Comparison of ENCODE assay signal across 29 mouse cellular contexts in genomic region chr9:107925251-107925650, GRCm38 (mm10). TPM values are rescaled to one million over a fixed set of nuclear protein-coding genes. Genes with fewer than 3 reads are reported as not detected.
DNase-seq lines count a peak whose midpoint lies in the region; ATAC-seq and TF ChIP-seq lines count a peak whose summit lies in the region.
"Had no signal": no experiment of that assay in that cellular context is flagged by ENCODE, and none has a peak within 500 bp of the region (broad histone marks: within the 10 kb centered on the region; RNA-seq: fewer than 3 reads in every experiment).

No protein-coding gene starts in this region.

- peak overlapping the region; percentile 50 for H3K27ac ChIP-seq in heart, embryonic 10.5 days
- no peak overlapping the region for H3K27ac ChIP-seq in heart, embryonic 12.5 days (ENCODE audit: poor library complexity, severe bottlenecking)
- H3K27ac ChIP-seq in midbrain, embryonic 12.5 days (replicated peaks) = no peak overlapping the region; the same call in 1 of the 2 replicates
- H3K27ac ChIP-seq in olfactory bulb, adult 2 months (ENCODE audit: insufficient read depth, low read depth, low read length) = peak overlapping the region; percentile 92; the same call in 1 of the 2 replicates
- H3K27ac ChIP-seq: intestine, embryonic 15.5 days; liver, embryonic 14.5 days; neural tube, embryonic 13.5 days had no signal

- no peak for TF ChIP-seq POLR2A in olfactory bulb, adult 2 months (IDR thresholded peaks at IDR 0.05; ENCODE audit: insufficient read depth, low read depth, low read length)

- no peaks in the 10 kb centered on the region for H3K9me3 ChIP-seq in heart, embryonic 10.5 days
- no peaks in the 10 kb centered on the region for H3K9me3 ChIP-seq in heart, embryonic 12.5 days (replicated peaks)
- H3K9me3 ChIP-seq in midbrain, embryonic 12.5 days = no peaks in the 10 kb centered on the region
- H3K9me3 ChIP-seq: intestine, embryonic 15.5 days; limb, embryonic 15.5 days; megakaryocyte, embryonic 14.5 days; neural tube, embryonic 13.5 days had no signal

- peaks cover 55% of the 10 kb centered on the region for H3K4me1 ChIP-seq in heart, embryonic 10.5 days
- H3K4me1 ChIP-seq in heart, embryonic 12.5 days (replicated peaks) = peaks cover 50% of the 10 kb centered on the region
- H3K4me1 ChIP-seq in midbrain, embryonic 12.5 days = peaks cover 17% of the 10 kb centered on the region
- peaks cover 48% of the 10 kb centered on the region for H3K4me1 ChIP-seq in olfactory bulb, adult 2 months (ENCODE audit: control insufficient read depth, insufficient read depth, low read length)

- no peak overlapping the region for H3K9ac ChIP-seq in heart, embryonic 12.5 days
- no peak overlapping the region for H3K9ac ChIP-seq in midbrain, embryonic 12.5 days (replicated peaks)
- H3K9ac ChIP-seq: intestine, embryonic 15.5 days; limb, embryonic 15.5 days; liver, embryonic 14.5 days; lung, embryonic 14.5 days; neural tube, embryonic 13.5 days had no signal

- H3K4me2 ChIP-seq in heart, embryonic 12.5 days = no peak overlapping the region
- no peak overlapping the region for H3K4me2 ChIP-seq in midbrain, embryonic 12.5 days (replicated peaks)
- H3K4me2 ChIP-seq: heart, embryonic 11.5 days; intestine, embryonic 15.5 days; limb, embryonic 15.5 days; lung, embryonic 14.5 days; neural tube, embryonic 13.5 days had no signal

- no peak for ATAC-seq in heart, embryonic 12.5 days (ENCODE audit: insufficient number of reproducible peaks, low FRiP score)
- ATAC-seq in midbrain, embryonic 12.5 days (ENCODE audit: low FRiP score, low read depth) = peak; percentile 34; the same call in 1 of the 2 replicates
- ATAC-seq: intestine, embryonic 15.5 days had no signal

- TF ChIP-seq CTCF in olfactory bulb, adult 2 months (IDR thresholded peaks at IDR 0.05; ENCODE audit: insufficient read depth, low read depth, low read length) = no peak

- H3K27me3 ChIP-seq in heart, embryonic 10.5 days (ENCODE audit: insufficient read depth, poor library complexity, severe bottlenecking) = peaks cover 17% of the 10 kb centered on the region; the same call in 1 of the 2 replicates
- 0 out of 2 replicates have a peak, but pooled peaks cover under 1% of the 10 kb centered on the region for H3K27me3 ChIP-seq in heart, embryonic 12.5 days (replicated peaks)
- peaks cover 2% of the 10 kb centered on the region; the same call in 1 of the 2 replicates for H3K27me3 ChIP-seq in midbrain, embryonic 12.5 days
- H3K27me3 ChIP-seq: intestine, embryonic 15.5 days; limb, embryonic 15.5 days; neural tube, embryonic 13.5 days had no signal

- WGBS in heart, embryonic 10.5 days = 28% methylated on average over 3 of the region's 3 CpGs
- WGBS in heart, embryonic 12.5 days = 34% methylated on average over 3 of the region's 3 CpGs
- 31% methylated on average over 2 of the region's 3 CpGs for WGBS in midbrain, embryonic 12.5 days
- 30% methylated on average over 3 of the region's 3 CpGs for WGBS in olfactory bulb, adult 2 months

- H3K4me3 ChIP-seq in heart, embryonic 10.5 days = no peak overlapping the region
- no peak overlapping the region for H3K4me3 ChIP-seq in heart, embryonic 12.5 days
- no peak overlapping the region for H3K4me3 ChIP-seq in midbrain, embryonic 12.5 days
- no peak overlapping the region for H3K4me3 ChIP-seq in olfactory bulb, adult 2 months (ENCODE audit: insufficient read depth, low read depth, low read length)
- H3K4me3 ChIP-seq: intestine, embryonic 15.5 days; limb, embryonic 15.5 days; megakaryocyte, embryonic 14.5 days; neural tube, embryonic 13.5 days had no signal

- no peaks in the 10 kb centered on the region for H3K36me3 ChIP-seq in heart, embryonic 10.5 days
- H3K36me3 ChIP-seq in heart, embryonic 12.5 days = no peaks in the 10 kb centered on the region
- H3K36me3 ChIP-seq in midbrain, embryonic 12.5 days = no peaks in the 10 kb centered on the region
- H3K36me3 ChIP-seq: limb, embryonic 15.5 days; neural tube, embryonic 13.5 days had no signal

- DNase-seq in heart, embryonic 10.5 days (ENCODE audit: low spot score) = no peak
- DNase-seq in right cerebral cortex, postnatal 4 days = peak; percentile 54
- DNase-seq in right cerebral cortex, postnatal 36 days (ENCODE audit: low spot score in 2 of 2) = no peak
- no peak for DNase-seq in thymus, adult 18-20 months
- DNase-seq in MN1 (ENCODE audit: low spot score) = no peak
- DNase-seq: adrenal gland, postnatal 36 days; cerebellum, adult 11-12 months; cerebellum, postnatal 25 days; heart, postnatal 10 days; kidney, adult 8-10 months; kidney, postnatal 10 days; left cerebral cortex, postnatal 4 days; lung, embryonic 14.5 days; lung, postnatal 36 days; spleen, adult 18-20 months; thymus, postnatal 14 days had no signal

RNA-seq across cellular contexts. Expression of gene Actl11, which starts 3.0 kb away (rescaled TPM):
- not detected in 2 replicates for polyA plus RNA-seq in heart, embryonic 10.5 days (2016; fragmentation: Nextera tagmentation; extraction: Ambion mirVana)
- not detected in 2 replicates for polyA plus RNA-seq in heart, embryonic 12.5 days (2016; fragmentation: Nextera tagmentation; extraction: Ambion mirVana)
- polyA plus RNA-seq in midbrain, embryonic 12.5 days (2016; fragmentation: Nextera tagmentation; extraction: Ambion mirVana) = not detected in 2 replicates
- not detected in 2 replicates for polyA plus RNA-seq in olfactory bulb, adult 2 months (2012; ENCODE audit: insufficient read depth, insufficient read length, low replicate concordance, missing spikeins)
- polyA plus RNA-seq: C2C12; embryonic facial prominence, embryonic 14.5 days; frontal cortex, adult 2 months; heart, embryonic 11.5 days; hindbrain, embryonic 11.5 days; intestine, embryonic 15.5 days; limb, embryonic 15.5 days; liver, embryonic 14.5 days; lung, embryonic 14.5 days; neural tube, embryonic 13.5 days had no signal

RNA-seq across cellular contexts. Expression of gene Camkv, which starts 10.2 kb away (rescaled TPM):
- 0.79 and 2.3 TPM in 2 replicates for polyA plus RNA-seq in heart, embryonic 10.5 days (2016; fragmentation: Nextera tagmentation; extraction: Ambion mirVana)
- polyA plus RNA-seq in heart, embryonic 12.5 days (2016; fragmentation: Nextera tagmentation; extraction: Ambion mirVana) = 0.39 and 0.56 TPM in 2 replicates
- 12.6 and 12.8 TPM in 2 replicates for polyA plus RNA-seq in midbrain, embryonic 12.5 days (2016; fragmentation: Nextera tagmentation; extraction: Ambion mirVana)
- polyA plus RNA-seq in olfactory bulb, adult 2 months (2012; ENCODE audit: insufficient read depth, insufficient read length, low replicate concordance, missing spikeins) = not detected in 2 replicates

RNA-seq across cellular contexts. Expression of gene Mst1r, which starts 18.6 kb away (rescaled TPM):
- polyA plus RNA-seq in heart, embryonic 10.5 days (2016; fragmentation: Nextera tagmentation; extraction: Ambion mirVana) = 3.8 and 4.1 TPM in 2 replicates
- 4.5 and 5.2 TPM in 2 replicates for polyA plus RNA-seq in heart, embryonic 12.5 days (2016; fragmentation: Nextera tagmentation; extraction: Ambion mirVana)
- 1.5 and 2.3 TPM in 2 replicates for polyA plus RNA-seq in midbrain, embryonic 12.5 days (2016; fragmentation: Nextera tagmentation; extraction: Ambion mirVana)
- polyA plus RNA-seq in olfactory bulb, adult 2 months (2012; ENCODE audit: insufficient read depth, insufficient read length, low replicate concordance, missing spikeins) = not detected in 2 replicates

RNA-seq across cellular contexts. Expression of gene Traip, which starts 24.7 kb away (rescaled TPM):
- 18.7 and 30.8 TPM in 2 replicates for polyA plus RNA-seq in heart, embryonic 10.5 days (2016; fragmentation: Nextera tagmentation; extraction: Ambion mirVana)
- polyA plus RNA-seq in heart, embryonic 12.5 days (2016; fragmentation: Nextera tagmentation; extraction: Ambion mirVana) = 12.4 and 13.1 TPM in 2 replicates
- polyA plus RNA-seq in midbrain, embryonic 12.5 days (2016; fragmentation: Nextera tagmentation; extraction: Ambion mirVana) = 22.7 and 23.3 TPM in 2 replicates
- not detected in 2 replicates for polyA plus RNA-seq in olfactory bulb, adult 2 months (2012; ENCODE audit: insufficient read depth, insufficient read length, low replicate concordance, missing spikeins)

RNA-seq across cellular contexts. Expression of gene Mon1a, which starts 37.3 kb away (rescaled TPM):
- 10.7 and 10.8 TPM in 2 replicates for polyA plus RNA-seq in heart, embryonic 10.5 days (2016; fragmentation: Nextera tagmentation; extraction: Ambion mirVana)
- 9.3 and 9.9 TPM in 2 replicates for polyA plus RNA-seq in heart, embryonic 12.5 days (2016; fragmentation: Nextera tagmentation; extraction: Ambion mirVana)
- 16.5 and 19.2 TPM in 2 replicates for polyA plus RNA-seq in midbrain, embryonic 12.5 days (2016; fragmentation: Nextera tagmentation; extraction: Ambion mirVana)
- not detected in 2 replicates for polyA plus RNA-seq in olfactory bulb, adult 2 months (2012; ENCODE audit: insufficient read depth, insufficient read length, low replicate concordance, missing spikeins)

Comparison
In these comparisons a context has a peak if more than half of its experiments do, and no peak if none do; other contexts are left out.
1. H3K27ac ChIP-seq: peak in heart, embryonic 10.5 days (single experiment) and olfactory bulb, adult 2 months (single experiment); none in heart, embryonic 12.5 days (single experiment) and midbrain, embryonic 12.5 days (single experiment).